Mouse (Mus musculus) embryonic facial prominence, embryonic 10.5 days (tissue): ENCODE data around the gene Trmt112. TPM values are rescaled to one million over a fixed set of nuclear protein-coding genes. Genes with fewer than 3 reads are reported as not detected.
A peak's percentile ranks its signal among the peaks of the same experiment; 100 is the strongest.

Source experiments
- DNase-seq: peaks from one replicate; pipeline ENCODE4 v3.0.0-alpha.2; 2017; ENCODE audit warnings: low spot score
- H3K27ac ChIP-seq: fragments of 300-500 bp; sonication (generic); replicated peaks from 2 replicates; pipeline ENCODE4 v1.5.1; 2016; ENCODE audit warnings: mild to moderate bottlenecking
- H3K27me3 ChIP-seq: fragments of 300-500 bp; sonication (generic); replicated peaks from 2 replicates; pipeline ENCODE4 v1.6.1; 2016; ENCODE audit warnings: low read depth, mild to moderate bottlenecking; ENCODE audit not compliant: poor library complexity, severe bottlenecking
- H3K36me3 ChIP-seq: fragments of 300-500 bp; sonication (generic); replicated peaks from 2 replicates; pipeline ENCODE4 v1.6.1; 2016; ENCODE audit warnings: mild to moderate bottlenecking, moderate library complexity
- H3K4me1 ChIP-seq: fragments of 300-500 bp; sonication (generic); 2 replicates; pipeline ENCODE4 v1.6.1; 2016
- H3K4me3 ChIP-seq: fragments of 300-500 bp; sonication (generic); 2 replicates; pipeline ENCODE4 v1.5.1; 2016; ENCODE audit warnings: mild to moderate bottlenecking, moderate library complexity
- H3K9me3 ChIP-seq: fragments of 300-500 bp; sonication (generic); 2 replicates; pipeline ENCODE4 v1.6.1; 2016; ENCODE audit warnings: mild to moderate bottlenecking
- WGBS: fragments of 180-500 bp; shearing (Covaris S2); methylation state at CpG from one replicate; pipeline ENCODE4 v1.1.7; 2016; 5-methylcytosine and 5-hydroxymethylcytosine counted together
- polyA plus RNA-seq: library from polyadenylated mRNA; unstranded; fragments of >200 nt; fragmentation: Nextera tagmentation; extraction: Ambion mirVana; gene quantifications from 2 replicates; pipeline ENCODE4 v1.2.1, GENCODE M21; 2016

Trmt112 gene
- polyA plus RNA-seq, 1 experiment from 2014 or later, result 168 TPM

GRCm38 (mm10) chr19:6921647-6922567 is 12.4 kb downstream of the Trmt112 start, which contains the start of gene Esrra:
Esrra (minus strand) TSS chr19:6921813.
- Histone ChIP-seq H3K9me3 (no peaks in the 10 kb centered on the region), H3K4me1 (peaks cover 53% of the 10 kb centered on the region), H3K27ac (peak within 1 kb of the TSS; percentile 91), H3K4me3 (peak within 1 kb of the TSS; percentile 82), H3K36me3 (peaks cover 10% of the 10 kb centered on the region; the same call in 1 of the 2 replicates), H3K27me3 (peaks cover 48% of the 10 kb centered on the region)
- peak; percentile 100 for DNase-seq
- under 1% methylated on average over 66 of the region's 66 CpGs for WGBS

GRCm38 (mm10) chr19:6922901-6923735 is 13.6 kb downstream of the Trmt112 start:
- Histone ChIP-seq H3K9me3 (no peaks in the 10 kb centered on the region), H3K27me3 (peaks cover 60% of the 10 kb centered on the region), H3K36me3 (peaks cover 9% of the 10 kb centered on the region; the same call in 1 of the 2 replicates), H3K27ac (no peak overlapping the region), H3K4me3 (peak overlapping the region; percentile 82), H3K4me1 (peaks cover 59% of the 10 kb centered on the region)
- WGBS, result 62% methylated on average over 6 of the region's 6 CpGs
- no peak for DNase-seq

GRCm38 (mm10) chr19:6924461-6925306 is 15.2 kb downstream of the Trmt112 start:
- H3K4me3 ChIP-seq, result peak overlapping the region; percentile 39

GRCm38 (mm10) chr19:6925307-6925573 is 15.7 kb downstream of the Trmt112 start, which contains the start of gene Catsperz:
Catsperz (minus strand) TSS chr19:6925380.
- no peaks in the 10 kb centered on the region for H3K9me3 ChIP-seq
- peak within 1 kb of the TSS; percentile 39 for H3K4me3 ChIP-seq
- 2% methylated on average over 9 of the region's 9 CpGs for WGBS
- H3K36me3 ChIP-seq, result no peaks in the 10 kb centered on the region
- no peak within 1 kb of the TSS for H3K27ac ChIP-seq
- H3K27me3 ChIP-seq, result peaks cover 81% of the 10 kb centered on the region
- H3K4me1 ChIP-seq, result peaks cover 53% of the 10 kb centered on the region
- DNase-seq, result peak; percentile 45

More at GRCm38 (mm10) chr19:6924461-6925306, 15.2 kb downstream of the Trmt112 start:
- 0 out of 2 replicates have a peak, but pooled peaks cover 5% of the 10 kb centered on the region for H3K36me3 ChIP-seq
- peaks cover 59% of the 10 kb centered on the region for H3K4me1 ChIP-seq
- H3K27ac ChIP-seq, result no peak overlapping the region
- peak; percentile 84 for DNase-seq
- 3% methylated on average over 39 of the region's 39 CpGs for WGBS
- H3K27me3 ChIP-seq, result peaks cover 75% of the 10 kb centered on the region
- H3K9me3 ChIP-seq, result no peaks in the 10 kb centered on the region

GRCm38 (mm10) chr19:6925611-6926329 is 16.3 kb downstream of the Trmt112 start:
- H3K36me3 ChIP-seq, result no peaks in the 10 kb centered on the region
- 4% methylated on average over 40 of the region's 40 CpGs for WGBS
- no peaks in the 10 kb centered on the region for H3K9me3 ChIP-seq
- peaks cover 86% of the 10 kb centered on the region for H3K27me3 ChIP-seq
- DNase-seq, result peak; percentile 42
- H3K4me1 ChIP-seq, result peaks cover 48% of the 10 kb centered on the region
- peak overlapping the region; percentile 39 for H3K4me3 ChIP-seq
- H3K27ac ChIP-seq, result no peak overlapping the region

GRCm38 (mm10) chr19:6926559-6927255 is 17.2 kb downstream of the Trmt112 start:
- DNase-seq, result peak; percentile 65
- WGBS, result 8% methylated on average over 26 of the region's 26 CpGs
- Histone ChIP-seq H3K4me1 (peaks cover 39% of the 10 kb centered on the region), H3K9me3 (no peaks in the 10 kb centered on the region), H3K27me3 (peaks cover 96% of the 10 kb centered on the region), H3K4me3 (peak overlapping the region; percentile 47), H3K36me3 (no peaks in the 10 kb centered on the region), H3K27ac (no peak overlapping the region; the same call in 1 of the 2 replicates)

- no peak overlapping the region for H3K27ac ChIP-seq
- peaks cover 100% of the 10 kb centered on the region for H3K27me3 ChIP-seq
- 12% methylated on average over 9 of the region's 9 CpGs for WGBS
- H3K4me3 ChIP-seq, result peak overlapping the region; percentile 21; the same call in 1 of the 2 replicates
- peaks cover 29% of the 10 kb centered on the region for H3K4me1 ChIP-seq
- DNase-seq, result no peak
- H3K36me3 ChIP-seq, result no peaks in the 10 kb centered on the region
- H3K9me3 ChIP-seq, result no peaks in the 10 kb centered on the region
These were observed 18.6 kb downstream of the Trmt112 start for GRCm38 (mm10) chr19:6928080-6928479.

GRCm38 (mm10) chr19:6931002-6931401 is 21.5 kb downstream of the Trmt112 start:
- Histone ChIP-seq H3K4me3 (no peak overlapping the region), H3K9me3 (no peaks in the 10 kb centered on the region), H3K36me3 (no peaks in the 10 kb centered on the region), H3K27ac (no peak overlapping the region), H3K27me3 (peaks cover 100% of the 10 kb centered on the region), H3K4me1 (peaks cover 26% of the 10 kb centered on the region)
- 0% methylated on average over 2 of the region's 2 CpGs for WGBS
- no peak for DNase-seq

- Histone ChIP-seq H3K4me3 (no peak overlapping the region), H3K27ac (no peak overlapping the region), H3K27me3 (peaks cover 95% of the 10 kb centered on the region), H3K9me3 (no peaks in the 10 kb centered on the region), H3K36me3 (no peaks in the 10 kb centered on the region), H3K4me1 (peaks cover 19% of the 10 kb centered on the region)
- no peak for DNase-seq
- whole genome bisulfite sequencing, result 40% methylated on average over 1 of the region's 1 CpGs
These were observed 22.5 kb downstream of the Trmt112 start for GRCm38 (mm10) chr19:6932018-6932417.

- 17% methylated on average over 4 of the region's 4 CpGs for WGBS
- no peaks in the 10 kb centered on the region for H3K36me3 ChIP-seq
- H3K4me1 ChIP-seq, result peaks cover 14% of the 10 kb centered on the region
- H3K27me3 ChIP-seq, result peaks cover 84% of the 10 kb centered on the region
- H3K27ac ChIP-seq, result no peak overlapping the region
- no peaks in the 10 kb centered on the region for H3K9me3 ChIP-seq
- peak overlapping the region; percentile 49; the same call in 1 of the 2 replicates for H3K4me3 ChIP-seq
- DNase-seq, result no peak
These were observed 23.6 kb downstream of the Trmt112 start for GRCm38 (mm10) chr19:6933102-6933435.
